Mouse (Mus musculus): ENCODE results near the gene AA986860. TPM values are rescaled to one million over a fixed set of nuclear protein-coding genes. Genes with fewer than 3 reads are reported as not detected.

AA986860 gene
- polyA plus RNA-seq, 1 experiment from 2014 or later, result 0.71 TPM

DNA sequence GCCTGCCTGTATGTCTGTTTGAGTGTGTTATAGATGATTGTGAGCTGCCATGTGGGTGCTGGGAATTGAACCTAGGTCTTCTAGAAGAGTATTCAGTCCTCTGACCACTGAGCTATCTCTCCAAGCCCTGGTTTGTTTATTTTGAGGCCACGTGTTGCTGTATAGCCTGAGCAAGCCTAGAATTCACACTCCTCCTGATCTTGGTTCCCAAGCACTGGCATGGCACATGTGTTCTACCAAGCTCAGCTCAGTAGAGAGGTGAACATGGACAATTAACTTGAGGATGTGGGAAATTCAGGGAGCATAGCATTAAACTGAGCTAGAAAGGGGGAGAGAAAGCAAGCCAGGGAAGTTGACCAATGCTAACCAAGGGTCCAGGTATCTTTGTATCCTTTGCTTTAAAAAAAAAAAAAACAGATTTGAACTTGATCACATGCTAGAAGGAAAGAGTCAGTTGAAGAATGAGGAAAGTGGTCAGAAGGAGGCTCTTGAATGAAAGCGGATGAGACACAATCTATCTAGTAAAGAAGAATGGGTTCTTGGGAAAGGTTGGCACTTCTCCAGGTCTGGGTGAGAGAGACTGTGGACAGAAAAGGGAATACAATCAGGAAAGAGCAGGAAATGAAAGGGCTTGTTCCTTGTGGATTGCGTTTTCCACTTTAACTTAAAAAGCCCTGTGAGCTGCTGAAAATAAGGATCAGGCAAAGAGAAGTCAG is 30.4 kb downstream of the AA986860 start:
- Histone ChIP-seq H3K4me1 (replicated peaks) (no peaks in the 10 kb centered on the region), H3K4me2 (replicated peaks) (no peak overlapping the region)
- WGBS, result 85% methylated on average over 3 of the region's 3 CpGs

GRCm38 (mm10) chr1:130764027-130764461 is 32.3 kb downstream of the AA986860 start:
- 88% methylated on average over 12 of the region's 12 CpGs for WGBS

More for the DNA sequence above, 30.4 kb downstream of the AA986860 start:
- Histone ChIP-seq H3K27me3 (no peaks in the 10 kb centered on the region), H3K9ac (replicated peaks) (no peak overlapping the region), H3K36me3 (no peaks in the 10 kb centered on the region), H3K9me3 (no peaks in the 10 kb centered on the region), H3K4me3 (replicated peaks) (no peak overlapping the region), H3K27ac (no peak overlapping the region)
- ATAC-seq, result no peak

DNA sequence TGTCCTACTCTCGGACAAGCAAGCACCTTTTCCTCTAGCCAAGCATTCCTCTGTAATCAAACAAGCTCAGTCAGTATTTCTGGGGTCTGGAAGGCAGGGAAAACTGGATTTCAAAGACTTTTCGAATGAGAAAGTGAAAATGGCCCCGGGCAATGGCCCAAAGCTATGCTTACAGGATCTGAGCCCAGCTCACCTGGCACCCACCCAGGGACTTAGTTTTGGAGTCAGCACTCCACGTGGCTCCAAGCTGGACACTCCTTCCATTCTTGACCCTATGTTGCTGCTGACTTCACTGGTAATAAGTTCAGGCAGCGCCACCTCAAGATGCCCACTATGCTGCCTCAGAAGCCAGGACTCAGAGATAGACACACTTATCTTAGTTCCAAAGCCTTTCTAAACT is 35.3 kb downstream of the AA986860 start:
- no peaks in the 10 kb centered on the region for H3K36me3 ChIP-seq
- H3K4me3 ChIP-seq (replicated peaks), result no peak overlapping the region
- no peaks in the 10 kb centered on the region for H3K27me3 ChIP-seq
- no peaks in the 10 kb centered on the region for H3K4me1 ChIP-seq (replicated peaks)
- no peak overlapping the region for H3K4me2 ChIP-seq (replicated peaks)
- H3K9ac ChIP-seq (replicated peaks), result no peak overlapping the region
- ATAC-seq, result no peak
- no peak overlapping the region for H3K27ac ChIP-seq
- 85% methylated on average over 5 of the region's 5 CpGs for WGBS
- no peaks in the 10 kb centered on the region for H3K9me3 ChIP-seq

More at GRCm38 (mm10) chr1:130764027-130764461, 32.3 kb downstream of the AA986860 start:
- H3K4me2 ChIP-seq (replicated peaks), result no peak overlapping the region
- H3K4me1 ChIP-seq (replicated peaks), result no peaks in the 10 kb centered on the region
- H3K36me3 ChIP-seq, result no peaks in the 10 kb centered on the region
- no peaks in the 10 kb centered on the region for H3K27me3 ChIP-seq
- no peak overlapping the region for H3K4me3 ChIP-seq (replicated peaks)
- H3K9ac ChIP-seq (replicated peaks), result no peak overlapping the region
- ATAC-seq, result no peak
- H3K27ac ChIP-seq, result no peak overlapping the region
- H3K9me3 ChIP-seq, result no peaks in the 10 kb centered on the region

DNA sequence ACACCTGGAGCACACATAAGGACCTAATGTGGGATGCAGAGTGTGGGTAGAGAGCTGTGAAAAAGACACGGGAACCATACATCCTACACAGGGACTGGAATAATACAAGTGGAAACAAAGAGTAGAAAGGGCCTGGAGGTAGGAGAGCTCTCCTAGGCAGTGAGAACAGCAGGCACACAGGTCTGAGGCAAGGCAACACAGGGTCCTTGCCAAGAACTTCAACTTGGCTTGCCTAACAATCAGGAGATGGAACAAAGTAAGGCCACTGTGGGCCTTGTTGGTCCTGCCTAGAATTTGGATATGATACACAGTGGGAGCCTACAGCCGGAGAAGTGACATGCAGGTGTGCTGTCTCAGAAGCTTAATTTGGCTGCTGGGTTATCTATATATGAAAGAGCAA is 38.1 kb downstream of the AA986860 start:
- no peak overlapping the region for H3K27ac ChIP-seq
- 0 out of 2 replicates have a peak, but pooled peaks cover 2% of the 10 kb centered on the region for H3K4me1 ChIP-seq (replicated peaks)
- H3K9me3 ChIP-seq, result no peaks in the 10 kb centered on the region
- no peak for ATAC-seq
- no peak overlapping the region for H3K4me2 ChIP-seq (replicated peaks)
- H3K36me3 ChIP-seq, result no peaks in the 10 kb centered on the region
- no peaks in the 10 kb centered on the region for H3K27me3 ChIP-seq
- H3K9ac ChIP-seq (replicated peaks), result no peak overlapping the region
- H3K4me3 ChIP-seq (replicated peaks), result no peak overlapping the region
- WGBS, result 86% methylated on average over 2 of the region's 2 CpGs

- H3K27ac ChIP-seq, result no peak overlapping the region
- 85% methylated on average over 4 of the region's 4 CpGs for WGBS
- no peak overlapping the region for H3K4me2 ChIP-seq (replicated peaks)
- no peak overlapping the region for H3K4me3 ChIP-seq (replicated peaks)
- no peaks in the 10 kb centered on the region for H3K27me3 ChIP-seq
- H3K36me3 ChIP-seq, result no peaks in the 10 kb centered on the region
- 0 out of 2 replicates have a peak, but pooled peaks cover 6% of the 10 kb centered on the region for H3K4me1 ChIP-seq (replicated peaks)
- no peak overlapping the region for H3K9ac ChIP-seq (replicated peaks)
- H3K9me3 ChIP-seq, result no peaks in the 10 kb centered on the region
- ATAC-seq, result no peak
These were observed 38.7 kb downstream of the AA986860 start for GRCm38 (mm10) chr1:130770487-130770886.

GRCm38 (mm10) chr1:130770981-130771494 is 39.3 kb downstream of the AA986860 start:
- WGBS, result 81% methylated on average over 3 of the region's 3 CpGs
- Histone ChIP-seq H3K9me3 (no peaks in the 10 kb centered on the region), H3K9ac (replicated peaks) (no peak overlapping the region), H3K36me3 (no peaks in the 10 kb centered on the region), H3K27me3 (no peaks in the 10 kb centered on the region), H3K27ac (no peak overlapping the region), H3K4me2 (replicated peaks) (no peak overlapping the region), H3K4me3 (replicated peaks) (no peak overlapping the region), H3K4me1 (replicated peaks) (0 out of 2 replicates have a peak, but pooled peaks cover 10% of the 10 kb centered on the region)
- no peak for ATAC-seq

GRCm38 (mm10) chr1:130775234-130775633 is 43.5 kb downstream of the AA986860 start:
- Histone ChIP-seq H3K9me3 (no peaks in the 10 kb centered on the region), H3K27ac (no peak overlapping the region), H3K4me3 (replicated peaks) (no peak overlapping the region), H3K27me3 (no peaks in the 10 kb centered on the region), H3K36me3 (no peaks in the 10 kb centered on the region), H3K4me1 (replicated peaks) (0 out of 2 replicates have a peak, but pooled peaks cover 10% of the 10 kb centered on the region), H3K9ac (replicated peaks) (no peak overlapping the region), H3K4me2 (replicated peaks) (no peak overlapping the region)
- 38% methylated on average over 2 of the region's 2 CpGs for WGBS
- ATAC-seq, result no peak

DNA sequence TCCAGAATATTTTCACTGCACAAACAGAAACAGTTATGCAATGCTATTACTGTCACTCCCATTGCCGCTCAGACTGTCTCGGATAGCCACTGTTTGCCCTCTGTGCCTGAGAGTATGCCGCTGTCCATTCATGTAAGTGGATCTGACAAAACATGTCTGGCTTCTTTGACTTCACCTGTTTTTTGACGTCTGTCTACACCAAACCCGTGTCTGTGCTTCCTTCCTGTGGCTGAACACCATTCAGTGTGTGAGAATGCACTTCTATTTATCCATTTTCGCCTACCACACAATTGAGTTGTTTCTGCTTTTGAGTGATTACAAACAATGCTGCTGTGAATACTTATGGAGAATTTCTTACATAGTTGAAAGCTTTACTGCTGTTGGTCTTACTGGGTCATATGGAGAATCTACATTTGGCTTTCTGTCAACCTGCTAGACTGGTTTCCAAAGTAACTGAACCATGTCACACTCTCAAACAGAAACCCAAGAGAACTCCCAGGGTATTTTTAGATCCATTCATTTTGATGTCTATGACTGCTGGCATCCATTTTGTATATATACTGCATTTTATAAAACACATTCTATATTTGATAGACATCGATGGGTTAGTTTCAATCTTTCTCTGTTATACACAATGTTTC is 44.0 kb downstream of the AA986860 start:
- Histone ChIP-seq H3K4me3 (replicated peaks) (no peak overlapping the region), H3K27me3 (no peaks in the 10 kb centered on the region), H3K9ac (replicated peaks) (no peak overlapping the region), H3K4me2 (replicated peaks) (no peak overlapping the region), H3K4me1 (replicated peaks) (0 out of 2 replicates have a peak, but pooled peaks cover 10% of the 10 kb centered on the region), H3K9me3 (no peaks in the 10 kb centered on the region), H3K27ac (no peak overlapping the region), H3K36me3 (no peaks in the 10 kb centered on the region)
- WGBS, result 78% methylated on average over 7 of the region's 7 CpGs
- ATAC-seq, result no peak

GRCm38 (mm10) chr1:130776645-130777044 is 44.9 kb downstream of the AA986860 start:
- H3K4me2 ChIP-seq (replicated peaks), result no peak overlapping the region
- no peak overlapping the region for H3K4me3 ChIP-seq (replicated peaks)
- H3K27ac ChIP-seq, result no peak overlapping the region
- H3K36me3 ChIP-seq, result no peaks in the 10 kb centered on the region
- 0 out of 2 replicates have a peak, but pooled peaks cover 10% of the 10 kb centered on the region for H3K4me1 ChIP-seq (replicated peaks)
- WGBS, result 89% methylated on average over 1 of the region's 1 CpGs
- ATAC-seq, result no peak
- H3K27me3 ChIP-seq, result no peaks in the 10 kb centered on the region
- H3K9ac ChIP-seq (replicated peaks), result no peak overlapping the region
- H3K9me3 ChIP-seq, result no peaks in the 10 kb centered on the region

- Histone ChIP-seq H3K4me3 (replicated peaks) (no peak overlapping the region), H3K9me3 (no peaks in the 10 kb centered on the region), H3K4me2 (replicated peaks) (no peak overlapping the region), H3K4me1 (replicated peaks) (0 out of 2 replicates have a peak, but pooled peaks cover 9% of the 10 kb centered on the region), H3K27me3 (no peaks in the 10 kb centered on the region), H3K27ac (no peak overlapping the region), H3K36me3 (no peaks in the 10 kb centered on the region), H3K9ac (replicated peaks) (no peak overlapping the region)
- no peak for ATAC-seq
- 87% methylated on average over 3 of the region's 3 CpGs for WGBS
These were observed 48.1 kb downstream of the AA986860 start for GRCm38 (mm10) chr1:130779867-130780266.

- Histone ChIP-seq H3K4me1 (replicated peaks) (no peaks in the 10 kb centered on the region), H3K27me3 (no peaks in the 10 kb centered on the region), H3K4me3 (replicated peaks) (no peak overlapping the region), H3K4me2 (replicated peaks) (no peak overlapping the region), H3K9me3 (no peaks in the 10 kb centered on the region), H3K36me3 (no peaks in the 10 kb centered on the region), H3K27ac (no peak overlapping the region), H3K9ac (replicated peaks) (no peak overlapping the region)
- 31% methylated on average over 4 of the region's 4 CpGs for WGBS
- ATAC-seq, result no peak
These were observed 52.3 kb downstream of the AA986860 start for GRCm38 (mm10) chr1:130784054-130784453.

DNA sequence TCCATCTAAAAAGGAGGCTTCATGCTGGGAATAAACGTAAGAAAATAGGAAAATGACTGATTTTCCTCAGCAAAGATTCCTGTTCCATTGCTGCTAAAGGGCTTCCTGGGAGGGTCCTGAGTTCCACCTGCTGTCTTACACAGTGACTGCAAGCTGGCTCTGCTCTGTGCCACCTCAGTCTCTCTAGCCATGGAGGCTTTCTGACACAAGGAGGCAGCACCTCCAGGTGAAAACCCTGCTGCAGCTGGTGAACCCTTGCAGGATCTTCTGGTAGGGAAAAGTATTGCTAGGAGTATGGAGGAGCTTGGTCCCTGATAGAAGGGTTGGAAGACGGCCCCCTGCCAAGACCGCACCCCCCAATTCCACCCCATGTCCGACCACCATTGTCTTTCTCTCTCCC is 55.2 kb downstream of the AA986860 start:
- no peak overlapping the region for H3K4me3 ChIP-seq (replicated peaks)

More for the DNA sequence above, 55.2 kb downstream of the AA986860 start:
- Histone ChIP-seq H3K9me3 (no peaks in the 10 kb centered on the region; the same call in 1 of the 2 replicates), H3K4me2 (replicated peaks) (no peak overlapping the region), H3K9ac (replicated peaks) (no peak overlapping the region), H3K36me3 (no peaks in the 10 kb centered on the region), H3K27me3 (no peaks in the 10 kb centered on the region), H3K27ac (no peak overlapping the region), H3K4me1 (replicated peaks) (peaks cover 5% of the 10 kb centered on the region; the same call in 1 of the 2 replicates)
- ATAC-seq, result no peak
- 34% methylated on average over 4 of the region's 4 CpGs for WGBS

Measured in midbrain, embryonic 13.5 days (tissue).